Mouse (Mus musculus): ENCODE data around the gene Ccdc27. TPM values are rescaled to one million over a fixed set of nuclear protein-coding genes. Genes with fewer than 3 reads are reported as not detected.

Ccdc27 gene
- polyA plus RNA-seq, 1 experiment from 2014 or later, result 0.05 TPM

- H3K36me3 ChIP-seq (ENCODE audit: insufficient read depth, low read length), result no peaks in the 10 kb centered on the region
- peak; percentile 65 for TF ChIP-seq CTCF (IDR thresholded peaks at IDR 0.05; ENCODE audit: low read depth)
- ATAC-seq (replicated peaks; ENCODE audit: low FRiP score, low read depth) (no peak), DNase-seq (ENCODE audit: low spot score) (no peak)
- peaks cover 20% of the 10 kb centered on the region for H3K4me1 ChIP-seq (replicated peaks; ENCODE audit: insufficient read depth, low read length)
- no peak overlapping the region for H3K4me3 ChIP-seq (replicated peaks; ENCODE audit: low read depth, low read length)
- H3K27me3 ChIP-seq (ENCODE audit: insufficient read depth, low read length), result no peaks in the 10 kb centered on the region
- no peak overlapping the region for H3K27ac ChIP-seq
- H3K9me3 ChIP-seq (replicated peaks; ENCODE audit: low read length), result no peaks in the 10 kb centered on the region
- no peak overlapping the region for H3K4me2 ChIP-seq (ENCODE audit: low read length)
- no peak overlapping the region for H3K9ac ChIP-seq (ENCODE audit: low read depth, low read length)
Measured at GRCm38 (mm10) chr4:154028646-154029045, 13.8 kb downstream of the Ccdc27 start.

GRCm38 (mm10) chr4:154028066-154028465, 14.4 kb downstream of the Ccdc27 start:
- Histone ChIP-seq H3K27ac (no peak overlapping the region), H3K9ac (ENCODE audit: low read depth, low read length) (no peak overlapping the region), H3K4me3 (replicated peaks; ENCODE audit: low read depth, low read length) (no peak overlapping the region), H3K4me1 (replicated peaks; ENCODE audit: insufficient read depth, low read length) (peaks cover 26% of the 10 kb centered on the region), H3K36me3 (ENCODE audit: insufficient read depth, low read length) (no peaks in the 10 kb centered on the region), H3K9me3 (replicated peaks; ENCODE audit: low read length) (no peaks in the 10 kb centered on the region), H3K4me2 (ENCODE audit: low read length) (no peak overlapping the region), H3K27me3 (ENCODE audit: insufficient read depth, low read length) (no peaks in the 10 kb centered on the region)
- no peak for TF ChIP-seq CTCF (IDR thresholded peaks at IDR 0.05; ENCODE audit: low read depth)
- ATAC-seq (replicated peaks; ENCODE audit: low FRiP score, low read depth), result no peak
- DNase-seq (ENCODE audit: low spot score), result no peak
- 78% methylated on average over 7 of the region's 7 CpGs for WGBS

GRCm38 (mm10) chr4:154026441-154026761, 16.1 kb downstream of the Ccdc27 start:
- WGBS, result 29% methylated on average over 2 of the region's 2 CpGs
- DNase-seq (ENCODE audit: low spot score), result no peak
- no peaks in the 10 kb centered on the region for H3K9me3 ChIP-seq (replicated peaks; ENCODE audit: low read length)
- H3K27me3 ChIP-seq (ENCODE audit: insufficient read depth, low read length), result no peaks in the 10 kb centered on the region
- TF ChIP-seq CTCF (IDR thresholded peaks at IDR 0.05; ENCODE audit: low read depth), result no peak
- peak overlapping the region; percentile 59 for H3K4me2 ChIP-seq (ENCODE audit: low read length)
- H3K27ac ChIP-seq, result peak overlapping the region; percentile 88; the same call in 1 of the 2 replicates
- no peak for ATAC-seq (replicated peaks; ENCODE audit: low FRiP score, low read depth)
- H3K4me3 ChIP-seq (replicated peaks; ENCODE audit: low read depth, low read length), result peak overlapping the region; percentile 41
- H3K4me1 ChIP-seq (replicated peaks; ENCODE audit: insufficient read depth, low read length), result peaks cover 35% of the 10 kb centered on the region
- H3K36me3 ChIP-seq (ENCODE audit: insufficient read depth, low read length), result peaks cover 5% of the 10 kb centered on the region; the same call in 1 of the 2 replicates
- peak overlapping the region; percentile 51 for H3K9ac ChIP-seq (ENCODE audit: low read depth, low read length)

GRCm38 (mm10) chr4:154025641-154026440, 16.6 kb downstream of the Ccdc27 start, which contains the start of gene Smim1:
Gene Smim1, minus strand, starts transcription at chr4:154026230.
- peak within 1 kb of the TSS; percentile 51 for H3K9ac ChIP-seq (ENCODE audit: low read depth, low read length)
- WGBS, result 2% methylated on average over 33 of the region's 33 CpGs
- ATAC-seq (replicated peaks; ENCODE audit: low FRiP score, low read depth), result peak; percentile 73
- H3K27ac ChIP-seq, result peak within 1 kb of the TSS; percentile 88
- H3K4me1 ChIP-seq (replicated peaks; ENCODE audit: insufficient read depth, low read length), result peaks cover 35% of the 10 kb centered on the region
- DNase-seq (ENCODE audit: low spot score), result peak; percentile 88
- H3K4me2 ChIP-seq (ENCODE audit: low read length), result peak within 1 kb of the TSS; percentile 59
- H3K27me3 ChIP-seq (ENCODE audit: insufficient read depth, low read length), result no peaks in the 10 kb centered on the region
- no peaks in the 10 kb centered on the region for H3K9me3 ChIP-seq (replicated peaks; ENCODE audit: low read length)
- TF ChIP-seq CTCF (IDR thresholded peaks at IDR 0.05; ENCODE audit: low read depth), result peak; percentile 77
- peaks cover 10% of the 10 kb centered on the region; the same call in 1 of the 2 replicates for H3K36me3 ChIP-seq (ENCODE audit: insufficient read depth, low read length)
- peak within 1 kb of the TSS; percentile 41 for H3K4me3 ChIP-seq (replicated peaks; ENCODE audit: low read depth, low read length)

GRCm38 (mm10) chr4:154024729-154025521, 17.6 kb downstream of the Ccdc27 start:
- WGBS, result 34% methylated on average over 17 of the region's 17 CpGs
- peak overlapping the region; percentile 41 for H3K4me3 ChIP-seq (replicated peaks; ENCODE audit: low read depth, low read length)
- no peaks in the 10 kb centered on the region for H3K27me3 ChIP-seq (ENCODE audit: insufficient read depth, low read length)
- peak overlapping the region; percentile 59 for H3K4me2 ChIP-seq (ENCODE audit: low read length)
- no peak for TF ChIP-seq CTCF (IDR thresholded peaks at IDR 0.05; ENCODE audit: low read depth)
- H3K9me3 ChIP-seq (replicated peaks; ENCODE audit: low read length), result no peaks in the 10 kb centered on the region
- peak overlapping the region; percentile 88 for H3K27ac ChIP-seq
- peaks cover 35% of the 10 kb centered on the region for H3K4me1 ChIP-seq (replicated peaks; ENCODE audit: insufficient read depth, low read length)
- ATAC-seq (replicated peaks; ENCODE audit: low FRiP score, low read depth) (no peak), DNase-seq (ENCODE audit: low spot score) (no peak)
- H3K36me3 ChIP-seq (ENCODE audit: insufficient read depth, low read length), result peaks cover 18% of the 10 kb centered on the region
- peak overlapping the region; percentile 51; the same call in 1 of the 2 replicates for H3K9ac ChIP-seq (ENCODE audit: low read depth, low read length)
